Mouse (Mus musculus): ENCODE measurements around the gene Aars2. TPM values are rescaled to one million over a fixed set of nuclear protein-coding genes. Genes with fewer than 3 reads are reported as not detected.

Gene Aars2
- total RNA-seq, 2 experiments from 2014 or later: 13.4 to 20.6 TPM

Other genes starting within 250 kb of the Aars2 start
- 64.4 and 65.7 TPM in 2 replicates for gene Cdc5l, start 73.1 kb upstream of the Aars2 start, total RNA-seq (2014; fragmentation: Nextera tagmentation)
- gene Cdc5l, start 73.1 kb upstream of the Aars2 start, total RNA-seq (2017): 115 and 138 TPM in 2 replicates
- gene Spats1, start 31.4 kb upstream of the Aars2 start, total RNA-seq (2014; fragmentation: Nextera tagmentation): not detected in 2 replicates
- gene Spats1, start 31.4 kb upstream of the Aars2 start, total RNA-seq (2017): not detected in 2 replicates
- not detected in 2 replicates for gene Tcte1, start 16.6 kb downstream of the Aars2 start, total RNA-seq (2014; fragmentation: Nextera tagmentation)
- not detected in 2 replicates for gene Tcte1, start 16.6 kb downstream of the Aars2 start, total RNA-seq (2017)
- not detected in 2 replicates for gene Tmem151b, start 42.8 kb downstream of the Aars2 start, total RNA-seq (2014; fragmentation: Nextera tagmentation)
- not detected in 2 replicates for gene Tmem151b, start 42.8 kb downstream of the Aars2 start, total RNA-seq (2017)
- 4.2 and 6.0 TPM in 2 replicates for gene Nfkbie, start 48.9 kb downstream of the Aars2 start, total RNA-seq (2014; fragmentation: Nextera tagmentation)
- 3.2 and 3.9 TPM in 2 replicates for gene Nfkbie, start 48.9 kb downstream of the Aars2 start, total RNA-seq (2017)
- gene Slc35b2, start 57.0 kb downstream of the Aars2 start, total RNA-seq (2014; fragmentation: Nextera tagmentation): 46.9 and 74.5 TPM in 2 replicates
- gene Slc35b2, start 57.0 kb downstream of the Aars2 start, total RNA-seq (2017): 27.7 and 60.3 TPM in 2 replicates
- gene Hsp90ab1, start 66.4 kb downstream of the Aars2 start, total RNA-seq (2014; fragmentation: Nextera tagmentation): 1,847 and 1,911 TPM in 2 replicates
- 2,660 and 3,319 TPM in 2 replicates for gene Hsp90ab1, start 66.4 kb downstream of the Aars2 start, total RNA-seq (2017)
- 166 and 176 TPM in 2 replicates for gene Slc29a1, start 92.8 kb downstream of the Aars2 start, total RNA-seq (2014; fragmentation: Nextera tagmentation)
- 89.2 and 171 TPM in 2 replicates for gene Slc29a1, start 92.8 kb downstream of the Aars2 start, total RNA-seq (2017)
- not detected in 2 replicates for gene Mymx, start 95.3 kb downstream of the Aars2 start, total RNA-seq (2014; fragmentation: Nextera tagmentation)
- gene Mymx, start 95.3 kb downstream of the Aars2 start, total RNA-seq (2017): not detected in 2 replicates
- gene Capn11, start 152.5 kb downstream of the Aars2 start, total RNA-seq (2014; fragmentation: Nextera tagmentation): 0.98 TPM in 1 of 2 replicates, not detected in the other
- gene Capn11, start 152.5 kb downstream of the Aars2 start, total RNA-seq (2017): 0.15 TPM in 1 of 2 replicates, not detected in the other
- 79.0 and 88.9 TPM in 2 replicates for gene Mrpl14, start 179.5 kb downstream of the Aars2 start, total RNA-seq (2014; fragmentation: Nextera tagmentation)
- gene Mrpl14, start 179.5 kb downstream of the Aars2 start, total RNA-seq (2017): 9.7 and 14.4 TPM in 2 replicates
- gene Tmem63b, start 180.1 kb downstream of the Aars2 start, total RNA-seq (2014; fragmentation: Nextera tagmentation): 19.3 and 21.1 TPM in 2 replicates
- 10.2 and 14.3 TPM in 2 replicates for gene Tmem63b, start 180.1 kb downstream of the Aars2 start, total RNA-seq (2017)
- not detected in 2 replicates for gene 1600014C23Rik, start 227.0 kb downstream of the Aars2 start, total RNA-seq (2014; fragmentation: Nextera tagmentation)
- not detected in 2 replicates for gene 1600014C23Rik, start 227.0 kb downstream of the Aars2 start, total RNA-seq (2017)

All from megakaryocyte-erythroid progenitor cell, adult 5-6 weeks (primary cell).